Mouse (Mus musculus) ovary, adult 10 weeks (tissue): ENCODE measurements around the gene Ablim2. TPM values are rescaled to one million over a fixed set of nuclear protein-coding genes. Genes with fewer than 3 reads are reported as not detected.

Source experiments
- polyA plus RNA-seq: library from polyadenylated mRNA; stranded (reverse); fragments of 350-450 nt; fragmentation: Illumina TruSeq; extraction: RNeasy Lipid Tissue Mini Kit (QIAGEN cat#74804); gene quantifications from one replicate; pipeline ENCODE4 v1.2.3, GENCODE M21; 2014

Gene Ablim2
- 0.20 TPM for polyA plus RNA-seq

GRCm38 (mm10) chr5:35757639-35758001 is at the start of gene Ablim2:
Gene Ablim2, plus strand, starts transcription at chr5:35757880.

GRCm38 (mm10) chr5:35739536-35740278 is 18.0 kb upstream of the Ablim2 start, which contains the start of gene Sh3tc1:
Gene Sh3tc1, minus strand, starts transcription at chr5:35739987.

GRCm38 (mm10) chr5:35893093-35893804 is 135.6 kb downstream of the Ablim2 start, which contains the start of gene Afap1:
Gene Afap1, plus strand, starts transcription at chr5:35893319.

Other genes starting within 250 kb of the Ablim2 start
- gene Cpz, start 232.2 kb upstream of the Ablim2 start, polyA plus RNA-seq = not detected
- gene Trmt44, start 182.8 kb upstream of the Ablim2 start, polyA plus RNA-seq = 1.8 TPM
- 6.5 TPM for gene Acox3, start 174.8 kb upstream of the Ablim2 start, polyA plus RNA-seq
- gene Htra3, start 78.1 kb upstream of the Ablim2 start, polyA plus RNA-seq = 1.7 TPM
- 0.23 TPM for gene Sh3tc1, start 17.9 kb upstream of the Ablim2 start, polyA plus RNA-seq
- 17.1 TPM for gene Afap1, start 135.4 kb downstream of the Ablim2 start, polyA plus RNA-seq